Mouse (Mus musculus) spleen, adult 2 months (tissue): ENCODE data around the gene Xpa.

ENCODE experiments used
- CTCF ChIP-seq: fragments of 200-500 bp; IDR thresholded peaks from 2 replicates; pipeline ENCODE4 v1.5.1; 2011; ENCODE audit warnings: mild to moderate bottlenecking, inconsistent platforms; ENCODE audit not compliant: insufficient read depth, insufficient read length, insufficient replicate concordance; ENCODE audit errors: extremely low read depth
- POLR2A ChIP-seq: fragments of 200-500 bp; IDR thresholded peaks from 2 replicates; pipeline ENCODE4 v1.6.1; 2011; ENCODE audit warnings: low read depth, low read length, inconsistent platforms

GRCm38 (mm10) chr4:46116544-46117175 lies 79.5 kb downstream of the Xpa start:
- TF ChIP-seq POLR2A, result no peak
- TF ChIP-seq CTCF, result no peak
